Mouse (Mus musculus): ENCODE measurements around the gene Rpl36al.

DNA sequence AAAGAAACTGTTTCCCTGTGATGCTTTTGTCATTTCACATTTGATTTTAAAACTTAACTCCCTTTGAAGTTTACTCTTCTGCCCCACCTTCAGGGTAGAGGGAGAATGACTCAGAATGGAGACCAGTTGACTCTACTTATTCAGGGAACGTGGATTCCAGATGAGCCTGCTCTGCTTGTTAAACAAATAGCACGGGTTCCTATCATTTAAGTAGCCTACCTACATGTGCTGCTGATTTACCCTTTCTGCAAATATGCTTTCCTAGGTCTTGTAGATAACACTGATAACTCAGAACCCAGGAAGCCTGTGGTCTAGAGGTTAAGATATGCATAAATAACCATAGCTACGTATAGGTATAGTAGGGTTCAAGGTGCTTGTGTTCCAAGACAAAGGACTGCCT lies 19.0 kb downstream of the Rpl36al start:
- TF ChIP-seq CTCF (IDR thresholded peaks at IDR 0.05; ENCODE audit: low read depth), result no peak
- peak; percentile 27; the same call in 1 of the 2 replicates for TF ChIP-seq EP300 (IDR thresholded peaks at IDR 0.05; ENCODE audit: low read depth)
